Mouse (Mus musculus) testis, adult 2 months (tissue): ENCODE results near the gene Tkfc.

Experiments used
- CTCF ChIP-seq: fragments of 200-500 bp; IDR thresholded peaks from 2 replicates; pipeline ENCODE4 v1.5.1; 2012; ENCODE audit warnings: low read depth, mild to moderate bottlenecking, inconsistent platforms, low read length, moderate library complexity; ENCODE audit not compliant: control insufficient read depth, insufficient read depth, insufficient replicate concordance
- POLR2A ChIP-seq: fragments of 200-500 bp; IDR thresholded peaks from 2 replicates; pipeline ENCODE4 v1.6.1; 2012; ENCODE audit warnings: low read depth, mild to moderate bottlenecking, inconsistent platforms, low read length, moderate library complexity; ENCODE audit not compliant: control insufficient read depth

DNA sequence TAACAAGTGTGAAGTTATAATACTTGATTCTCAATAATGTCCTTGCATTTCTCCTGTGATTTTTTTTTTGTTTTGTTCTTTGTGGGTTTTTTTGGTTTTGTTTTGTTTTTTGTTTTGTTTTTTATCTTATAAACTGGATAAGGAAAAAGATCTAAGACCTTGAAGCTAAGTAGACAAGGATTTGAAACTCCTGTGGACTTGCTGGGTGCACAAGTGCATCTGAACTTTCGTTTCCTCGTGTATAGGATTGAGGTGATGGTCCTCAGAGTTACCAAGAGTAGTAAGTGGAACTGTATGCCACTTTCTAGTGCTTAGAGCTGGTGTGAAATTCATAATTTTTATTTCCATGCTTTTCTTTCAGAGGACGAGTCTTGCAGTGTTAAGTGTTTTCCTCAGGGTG lies 25.4 kb downstream of the Tkfc start:
- TF ChIP-seq CTCF (no peak), POLR2A (no peak)
